Mouse (Mus musculus): ENCODE data around the gene Gstcd. TPM values are rescaled to one million over a fixed set of nuclear protein-coding genes. Genes with fewer than 3 reads are reported as not detected.

Gene Gstcd
- total and polyA plus RNA-seq, 3 experiments: 33.3 to 67.2 (median 44.6) TPM

GRCm38 (mm10) chr3:133104436-133104835, 12.6 kb upstream of the Gstcd start:
- TF ChIP-seq SIN3A (IDR thresholded peaks at IDR 0.05; ENCODE audit: low read length): no peak
- no peak for TF ChIP-seq PAX5 (IDR thresholded peaks at IDR 0.05; ENCODE audit: low read length)
- no peak for TF ChIP-seq ZNF384 (IDR thresholded peaks at IDR 0.05; ENCODE audit: low read depth, low read length)
- in situ Hi-C loops (cut with MboI; ENCODE audit: low pct_ligation_motif_present, low pct_unique_long_range_greater_than_20kb, low sequenced_read_pairs) (no loop called here), dilution Hi-C loops (cut with MboI; ENCODE audit: extremely low pct_ligation_motif_present, extremely low pct_unique_long_range_greater_than_20kb, low sequenced_read_pairs) (no loop called here)
- no peak overlapping the region for H3K4me3 ChIP-seq (replicated peaks in 1 of 3; ENCODE audit: low read depth in 2 of 3, low read length in 2 of 3, poor library complexity in 1 of 3)
- H3K27ac ChIP-seq (ENCODE audit: insufficient read depth, low read depth): no peak overlapping the region
- no peaks in the 10 kb centered on the region for H3K9me3 ChIP-seq (replicated peaks; ENCODE audit: low read length)
- H3K9ac ChIP-seq (ENCODE audit: insufficient read depth, low read depth): no peak overlapping the region
- no peaks in the 10 kb centered on the region for H3K27me3 ChIP-seq (replicated peaks)
- H3K36me3 ChIP-seq (replicated peaks in 1 of 2; ENCODE audit: control insufficient read depth in 1 of 2, insufficient read depth in 1 of 2, low read length in 1 of 2): peaks cover 50 to 84% of the 10 kb centered on the region in 2 experiments
- DNase-seq (ENCODE audit: extremely low read depth): no peak
- H3K79me2 ChIP-seq (replicated peaks; ENCODE audit: control insufficient read depth, extremely low read depth, insufficient read depth, poor library complexity, severe bottlenecking): no peaks in the 10 kb centered on the region
- no peak overlapping the region for H3K4me2 ChIP-seq (ENCODE audit: insufficient read depth, low read depth, poor library complexity, severe bottlenecking)
- no peaks in the 10 kb centered on the region for H3K4me1 ChIP-seq (ENCODE audit: control insufficient read depth in 1 of 2, insufficient read depth in 2 of 2)

- dilution Hi-C loops (cut with MboI; ENCODE audit: extremely low pct_ligation_motif_present, extremely low pct_unique_long_range_greater_than_20kb, low sequenced_read_pairs): no loop called here
- Histone ChIP-seq H3K4me3 (replicated peaks in 1 of 3; ENCODE audit: low read depth in 2 of 3, low read length in 2 of 3, poor library complexity in 1 of 3) (no peak overlapping the region), H3K9ac (ENCODE audit: insufficient read depth, low read depth) (no peak overlapping the region), H3K79me2 (replicated peaks; ENCODE audit: control insufficient read depth, extremely low read depth, insufficient read depth, poor library complexity, severe bottlenecking) (no peaks in the 10 kb centered on the region), H3K4me2 (ENCODE audit: insufficient read depth, low read depth, poor library complexity, severe bottlenecking) (no peak overlapping the region), H3K9me3 (replicated peaks; ENCODE audit: low read length) (no peaks in the 10 kb centered on the region), H3K27me3 (replicated peaks) (no peaks in the 10 kb centered on the region), H3K4me1 (ENCODE audit: control insufficient read depth in 1 of 2, insufficient read depth in 2 of 2) (no peaks in the 10 kb centered on the region), H3K27ac (ENCODE audit: insufficient read depth, low read depth) (no peak overlapping the region), H3K36me3 (replicated peaks in 1 of 2; ENCODE audit: control insufficient read depth in 1 of 2, insufficient read depth in 1 of 2, low read length in 1 of 2) (peaks cover 50 to 84% of the 10 kb centered on the region in 2 experiments)
- in situ Hi-C loops (cut with MboI; ENCODE audit: low pct_ligation_motif_present, low pct_unique_long_range_greater_than_20kb, low sequenced_read_pairs): no loop called here
- DNase-seq (ENCODE audit: extremely low read depth): no peak
- no peak for TF ChIP-seq ZNF384 (IDR thresholded peaks at IDR 0.05; ENCODE audit: low read depth, low read length)
These were observed 11.9 kb upstream of the Gstcd start for GRCm38 (mm10) chr3:133103768-133104167.

- Histone ChIP-seq H3K4me3 (replicated peaks in 1 of 3; ENCODE audit: low read depth in 2 of 3, low read length in 2 of 3, poor library complexity in 1 of 3) (no peak overlapping the region), H3K36me3 (replicated peaks in 1 of 2; ENCODE audit: control insufficient read depth in 1 of 2, insufficient read depth in 1 of 2, low read length in 1 of 2) (peaks cover 44 to 75% of the 10 kb centered on the region in 2 experiments), H3K9me3 (replicated peaks; ENCODE audit: low read length) (no peaks in the 10 kb centered on the region), H3K79me2 (replicated peaks; ENCODE audit: control insufficient read depth, extremely low read depth, insufficient read depth, poor library complexity, severe bottlenecking) (peaks cover 10% of the 10 kb centered on the region), H3K4me1 (ENCODE audit: control insufficient read depth in 1 of 2, insufficient read depth in 2 of 2) (peaks cover 0 to 9% of the 10 kb centered on the region in 2 experiments; a peak in 1 of 4 replicates), H3K9ac (ENCODE audit: insufficient read depth, low read depth) (no peak overlapping the region), H3K4me2 (ENCODE audit: insufficient read depth, low read depth, poor library complexity, severe bottlenecking) (no peak overlapping the region), H3K27me3 (replicated peaks) (no peaks in the 10 kb centered on the region), H3K27ac (ENCODE audit: insufficient read depth, low read depth) (no peak overlapping the region)
- dilution Hi-C loops (cut with MboI; ENCODE audit: extremely low pct_ligation_motif_present, extremely low pct_unique_long_range_greater_than_20kb, low sequenced_read_pairs): no loop called here
- TF ChIP-seq NRF1 (IDR thresholded peaks at IDR 0.05; ENCODE audit: low read depth, low read length): no peak
- no peak for TF ChIP-seq ZC3H11A (IDR thresholded peaks at IDR 0.05; ENCODE audit: low read depth, low read length)
- no peak for TF ChIP-seq TBP (conservative IDR thresholded peaks at IDR 0.05; ENCODE audit: low read depth, low read length)
- no peak for TF ChIP-seq EP300 (IDR thresholded peaks at IDR 0.05; ENCODE audit: low read length)
- TF ChIP-seq IRF4 (IDR thresholded peaks at IDR 0.05; ENCODE audit: low read depth, low read length): no peak
- no peak for TF ChIP-seq ELF1 (IDR thresholded peaks at IDR 0.05; ENCODE audit: low read depth, low read length)
- TF ChIP-seq JUN (IDR thresholded peaks at IDR 0.05; ENCODE audit: insufficient read depth, low read depth, low read length): no peak
- TF ChIP-seq USF2 (conservative IDR thresholded peaks at IDR 0.05; ENCODE audit: low read depth, low read length): no peak
- TF ChIP-seq ZKSCAN1 (IDR thresholded peaks at IDR 0.05; ENCODE audit: borderline replicate concordance, low read depth, low read length): no peak
- no peak for TF ChIP-seq ETS1 (conservative IDR thresholded peaks at IDR 0.05; ENCODE audit: low read depth, low read length)
- in situ Hi-C loops (cut with MboI; ENCODE audit: low pct_ligation_motif_present, low pct_unique_long_range_greater_than_20kb, low sequenced_read_pairs): no loop called here
- no peak for DNase-seq (ENCODE audit: extremely low read depth)
These were observed 7.1 kb upstream of the Gstcd start for GRCm38 (mm10) chr3:133098909-133099308.
